Mouse (Mus musculus) layer of hippocampus, postnatal 25 days (tissue): ENCODE results near the gene Gm20431. TPM values are rescaled to one million over a fixed set of nuclear protein-coding genes. Genes with fewer than 3 reads are reported as not detected.

Source experiments
- DNase-seq, 2 experiments: peaks; one replicate each; pipeline ENCODE4 v3.0.0; 2022; ENCODE audit warnings: mixed read lengths in 2 of 2, low spot score in 1 of 2; ENCODE audit errors: extremely low spot score in 1 of 2
- microRNA-seq, 2 experiments: library from miRNA; unstranded; fragments of <30 nt; microRNA quantifications; one replicate each; pipeline ENCODE4 v1.2.0; 2021
- total RNA-seq, 2 experiments: library from RNA; stranded (reverse); gene quantifications; 2 replicates each; pipeline ENCODE4 v1.2.3; 2021

Gene Gm20431
- total RNA-seq, 2 experiments from 2014 or later: 51.0 to 51.3 TPM

- no peak for DNase-seq
These were observed 84.0 kb downstream of the Gm20431 start for GRCm38 (mm10) chr2:167577186-167577785.

GRCm38 (mm10) chr2:167576121-167576620 is 85.1 kb downstream of the Gm20431 start:
- DNase-seq: no peak

- no peak for DNase-seq
These were observed 85.7 kb downstream of the Gm20431 start for GRCm38 (mm10) chr2:167575581-167575980.

- DNase-seq: no peak
These were observed 86.5 kb downstream of the Gm20431 start for GRCm38 (mm10) chr2:167574814-167575213.

- DNase-seq: no peak
These were observed 89.7 kb downstream of the Gm20431 start for GRCm38 (mm10) chr2:167571442-167572220.

GRCm38 (mm10) chr2:167570815-167571214 is 90.5 kb downstream of the Gm20431 start:
- no peak for DNase-seq

- DNase-seq: no peak
These were observed 91.2 kb downstream of the Gm20431 start for GRCm38 (mm10) chr2:167569934-167570651.

- no peak for DNase-seq
These were observed 93.2 kb downstream of the Gm20431 start for GRCm38 (mm10) chr2:167568112-167568511.

GRCm38 (mm10) chr2:167565682-167566081 is 95.6 kb downstream of the Gm20431 start:
- DNase-seq: no peak

- DNase-seq: no peak
These were observed 96.0 kb downstream of the Gm20431 start for GRCm38 (mm10) chr2:167565312-167565656.

GRCm38 (mm10) chr2:167564551-167565311 is 96.6 kb downstream of the Gm20431 start:
- no peak for DNase-seq

GRCm38 (mm10) chr2:167563703-167564102 is 97.6 kb downstream of the Gm20431 start:
- DNase-seq: no peak

GRCm38 (mm10) chr2:167563035-167563434 is 98.3 kb downstream of the Gm20431 start:
- no peak for DNase-seq

- peak in 1 of 2 experiments; percentile 31 for DNase-seq
These were observed 99.2 kb downstream of the Gm20431 start for GRCm38 (mm10) chr2:167562101-167562500.

- DNase-seq: no peak
These were observed 101.9 kb downstream of the Gm20431 start for GRCm38 (mm10) chr2:167559413-167559812.

Small RNAs within 50 kb of the gene (microRNA-seq; reads per million reads assigned to microRNA genes)
- gene Gm22355: 0 reads per million in 2 experiments

Other genes starting within 250 kb of the Gm20431 start
- 10 to 100 TPM; 25.9 to 35.7 TPM for gene Slc9a8, start 239.8 kb downstream of the Gm20431 start, total RNA-seq
- 10 to 100 TPM; 51.1 to 53.1 TPM for gene Rnf114, start 168.9 kb downstream of the Gm20431 start, total RNA-seq
- gene Spata2, start 168.6 kb downstream of the Gm20431 start, total RNA-seq: 10 to 100 TPM; 78.7 to 83.9 TPM
- under 1 TPM; 0.27 to 0.75 TPM for gene Snai1, start 123.3 kb downstream of the Gm20431 start, total RNA-seq
- 100 to 1,000 TPM; 213 to 235 TPM for gene Ube2v1, start 29.4 kb downstream of the Gm20431 start, total RNA-seq
- gene Cebpb, start 27.4 kb upstream of the Gm20431 start, total RNA-seq: 10 to 100 TPM; 32.4 to 32.8 TPM
- gene Tmem189, start 28.3 kb upstream of the Gm20431 start, total RNA-seq: 10 to 100 TPM; 57.3 to 60.3 TPM